Mouse (Mus musculus): ENCODE results near the gene Faim. TPM values are rescaled to one million over a fixed set of nuclear protein-coding genes. Genes with fewer than 3 reads are reported as not detected.
A peak's percentile ranks its signal among the peaks of the same experiment; 100 is the strongest.

Gene Faim
- polyA plus RNA-seq, 1 experiment from 2014 or later = 87.5 TPM

DNA sequence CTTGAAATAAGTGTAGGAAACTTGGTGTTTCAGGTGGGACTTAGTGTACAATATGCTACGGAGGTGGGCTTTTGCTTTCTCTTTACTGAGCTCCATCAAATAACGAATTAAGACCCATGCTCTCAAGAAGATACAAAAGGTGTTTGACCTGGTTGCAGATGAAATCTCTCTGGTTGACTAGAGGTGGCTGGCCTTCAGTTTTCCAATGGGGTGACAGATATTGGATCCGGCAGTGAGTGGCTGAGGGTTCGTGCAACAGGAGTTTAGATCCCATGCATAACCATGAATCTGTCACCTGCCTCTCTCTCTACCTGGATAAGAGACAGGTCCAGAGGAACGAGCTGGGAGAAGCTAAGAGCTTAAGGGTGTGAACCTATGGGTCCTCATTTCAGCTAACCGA is 27.5 kb upstream of the Faim start:
- Histone ChIP-seq H3K4me3 (replicated peaks) (no peak overlapping the region), H3K4me1 (peaks cover 33% of the 10 kb centered on the region), H3K27me3 (peaks cover 94% of the 10 kb centered on the region), H3K27ac (no peak overlapping the region), H3K9me3 (no peaks in the 10 kb centered on the region), H3K4me2 (no peak overlapping the region), H3K9ac (no peak overlapping the region), H3K36me3 (replicated peaks) (no peaks in the 10 kb centered on the region)
- WGBS = 6% methylated on average over 6 of the region's 6 CpGs
- no peak for ATAC-seq (ENCODE audit: low FRiP score)

DNA sequence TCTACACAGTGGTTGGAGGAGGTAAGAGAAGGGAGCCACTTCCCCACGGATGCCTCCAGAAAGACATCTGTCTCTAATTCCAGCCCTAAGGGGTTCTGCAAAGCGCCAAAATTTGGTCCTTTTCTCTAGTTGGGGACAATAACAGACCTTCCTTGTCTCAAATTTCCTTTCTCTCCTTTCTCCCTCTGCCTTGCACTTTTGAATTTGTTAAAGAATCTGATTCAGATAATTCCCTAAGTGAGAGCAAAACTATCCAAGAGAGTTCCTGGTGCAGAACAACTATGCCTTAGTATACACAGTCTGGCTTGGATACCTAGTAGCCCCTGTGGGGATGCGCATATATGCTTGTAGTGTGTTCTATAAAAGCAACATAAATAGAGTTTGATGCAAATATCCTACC is 26.3 kb upstream of the Faim start:
- Histone ChIP-seq H3K27me3 (peaks cover 94% of the 10 kb centered on the region), H3K27ac (no peak overlapping the region), H3K4me1 (peaks cover 29% of the 10 kb centered on the region), H3K36me3 (replicated peaks) (no peaks in the 10 kb centered on the region), H3K9me3 (no peaks in the 10 kb centered on the region), H3K4me3 (replicated peaks) (no peak overlapping the region), H3K9ac (no peak overlapping the region), H3K4me2 (no peak overlapping the region)
- no peak for ATAC-seq (ENCODE audit: low FRiP score)
- WGBS = 26% methylated on average over 3 of the region's 3 CpGs

DNA sequence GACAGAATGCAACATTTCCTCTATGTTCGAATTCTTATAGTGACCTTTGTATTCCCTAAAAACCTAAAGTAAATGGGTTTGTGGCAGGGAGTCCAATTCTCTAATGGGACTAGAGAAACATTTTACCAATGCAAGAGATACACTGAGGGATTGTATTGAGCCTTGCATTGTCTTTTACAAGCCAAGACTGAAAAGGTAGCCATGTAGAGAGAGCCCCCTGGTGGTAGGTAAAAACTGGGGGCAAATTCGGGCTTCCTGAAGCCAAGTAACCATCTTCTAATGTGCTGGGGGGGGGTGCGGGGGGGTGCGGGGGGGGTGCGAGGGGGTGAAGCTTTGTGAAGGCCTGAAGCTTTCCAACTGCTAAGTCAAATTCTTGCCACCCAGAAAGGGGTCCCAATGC is 25.8 kb upstream of the Faim start:
- Histone ChIP-seq H3K36me3 (replicated peaks) (no peaks in the 10 kb centered on the region), H3K9ac (no peak overlapping the region), H3K9me3 (no peaks in the 10 kb centered on the region), H3K4me1 (peaks cover 24% of the 10 kb centered on the region), H3K27me3 (peaks cover 94% of the 10 kb centered on the region), H3K4me3 (replicated peaks) (no peak overlapping the region), H3K4me2 (no peak overlapping the region), H3K27ac (no peak overlapping the region)
- no peak for ATAC-seq (ENCODE audit: low FRiP score)
- WGBS = 22% methylated on average over 5 of the region's 5 CpGs

DNA sequence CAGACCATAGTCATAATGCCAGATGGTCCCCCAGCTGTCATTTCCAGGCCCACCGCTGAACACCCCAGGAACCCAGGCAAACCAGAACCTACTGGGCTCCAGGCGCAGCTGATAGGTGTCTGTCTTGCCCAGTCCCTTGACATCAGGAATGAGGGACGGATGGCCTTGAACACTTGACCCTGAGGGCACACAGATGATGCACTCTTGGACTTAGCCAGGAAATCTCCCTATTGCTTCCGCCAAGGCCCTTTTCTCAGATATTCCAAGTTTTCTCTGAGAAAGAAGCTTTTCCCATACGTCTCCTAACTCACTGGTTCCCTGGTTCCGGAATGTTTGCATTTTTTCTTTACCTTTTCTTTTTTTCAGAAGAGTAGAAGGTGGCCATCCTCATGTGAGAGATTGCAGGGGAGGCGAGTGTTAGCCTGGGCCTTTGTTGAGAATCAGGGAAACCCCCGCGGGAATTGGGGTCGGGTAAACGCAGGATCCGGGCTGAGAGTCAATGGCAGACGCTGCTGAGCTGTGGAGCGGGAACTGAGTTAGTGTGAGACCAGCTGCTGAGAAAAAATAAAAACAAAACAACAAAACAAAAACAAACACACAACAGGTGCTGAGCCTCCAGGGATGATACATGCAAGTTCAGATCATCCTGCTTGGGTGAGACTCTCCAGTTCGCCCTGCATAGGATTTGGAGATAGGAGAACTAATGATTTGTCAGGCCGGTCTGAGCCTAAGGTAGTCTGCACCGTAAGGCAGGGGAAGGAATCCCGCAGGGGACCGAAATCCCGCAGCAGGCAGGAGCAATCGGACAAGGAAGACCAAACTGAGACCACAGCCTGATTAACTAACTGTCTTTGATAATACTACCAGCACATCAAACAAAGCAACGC is 24.3 kb upstream of the Faim start:
- ATAC-seq (ENCODE audit: low FRiP score) = no peak
- Histone ChIP-seq H3K4me3 (replicated peaks) (no peak overlapping the region), H3K27me3 (peaks cover 93% of the 10 kb centered on the region), H3K9me3 (no peaks in the 10 kb centered on the region), H3K4me2 (no peak overlapping the region), H3K36me3 (replicated peaks) (no peaks in the 10 kb centered on the region), H3K4me1 (peaks cover 9% of the 10 kb centered on the region), H3K27ac (no peak overlapping the region), H3K9ac (no peak overlapping the region)
- WGBS = 3% methylated on average over 22 of the region's 22 CpGs

DNA sequence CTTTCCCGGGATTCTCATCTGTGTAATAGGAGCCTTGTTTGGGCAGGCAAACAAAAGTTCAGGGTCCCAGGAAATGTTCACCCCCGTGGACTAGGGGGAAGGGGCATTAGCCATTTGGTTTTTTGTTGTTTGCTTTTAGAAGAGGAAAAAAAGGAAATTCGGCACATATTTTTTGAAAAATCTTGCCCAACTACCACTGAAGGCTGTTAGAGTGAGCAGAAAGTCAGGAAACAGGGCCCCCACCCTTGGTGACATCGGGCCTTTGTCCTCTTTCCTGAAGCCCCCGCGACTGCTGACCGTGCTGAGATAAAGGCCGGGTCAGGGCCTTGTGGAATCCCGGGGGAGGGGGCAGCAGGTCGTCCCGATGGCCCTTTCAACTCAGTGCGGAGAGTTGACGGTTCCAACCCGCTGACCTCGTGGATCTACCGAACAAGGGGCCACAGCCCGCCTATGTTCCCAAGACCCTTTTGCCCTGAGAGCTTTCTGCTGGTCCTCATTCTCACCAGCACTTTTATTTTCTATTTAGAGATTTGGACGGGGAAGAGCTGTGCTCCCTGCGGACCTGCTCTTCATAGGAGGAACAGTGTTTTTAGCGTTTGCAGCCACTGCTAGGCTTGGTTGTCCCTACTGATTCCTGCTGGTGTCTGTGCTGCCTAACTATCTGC is 23.6 kb upstream of the Faim start:
- 0% methylated on average over 20 of the region's 20 CpGs for WGBS

DNA sequence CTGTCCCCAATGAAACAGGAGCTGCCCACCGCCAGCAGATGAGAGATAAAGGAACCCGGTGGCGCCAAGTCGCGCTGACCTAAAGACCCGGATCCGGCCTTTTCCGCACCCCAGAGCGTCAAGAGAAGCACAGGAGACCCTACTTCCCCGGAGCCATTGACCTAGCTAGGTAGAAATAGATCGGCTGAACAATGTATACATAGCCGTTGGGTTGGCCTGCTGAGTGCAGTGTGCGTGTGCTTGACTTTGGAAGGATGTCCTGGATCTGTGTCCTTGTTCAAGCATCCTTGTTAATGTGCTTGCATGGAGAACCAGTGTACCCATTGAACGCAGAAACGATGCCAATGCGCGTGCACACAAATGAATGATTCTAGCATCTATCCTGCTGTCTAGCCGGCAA is 22.5 kb upstream of the Faim start:
- H3K27ac ChIP-seq = no peak overlapping the region
- WGBS = 3% methylated on average over 18 of the region's 18 CpGs

More for the DNA sequence above, 23.6 kb upstream of the Faim start:
- Histone ChIP-seq H3K36me3 (replicated peaks) (no peaks in the 10 kb centered on the region), H3K4me3 (replicated peaks) (no peak overlapping the region), H3K4me2 (no peak overlapping the region), H3K4me1 (peaks cover 5% of the 10 kb centered on the region; the same call in 1 of the 2 replicates), H3K9ac (no peak overlapping the region), H3K9me3 (no peaks in the 10 kb centered on the region), H3K27ac (no peak overlapping the region), H3K27me3 (peaks cover 93% of the 10 kb centered on the region)
- ATAC-seq (ENCODE audit: low FRiP score) = no peak

DNA sequence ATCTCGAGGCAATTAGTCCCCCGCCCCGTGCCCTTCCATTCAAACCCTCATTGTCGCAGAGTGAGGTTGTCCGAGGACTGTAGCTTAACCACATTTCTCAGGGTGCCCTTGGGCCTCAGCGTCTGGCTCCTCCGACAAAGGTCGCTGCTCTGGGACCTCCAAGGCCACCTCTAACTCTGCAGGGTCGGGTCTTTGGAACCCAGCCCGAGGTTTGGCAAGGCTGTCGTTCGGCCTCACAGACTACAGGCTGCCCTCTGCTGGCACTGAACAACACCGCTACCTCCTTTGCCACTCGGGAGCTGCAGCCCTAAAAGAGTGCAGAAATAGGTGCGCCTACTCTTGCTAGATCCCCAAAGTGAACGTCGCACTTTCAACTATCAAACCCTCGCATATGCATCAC is 21.1 kb upstream of the Faim start:
- Histone ChIP-seq H3K27me3 (peaks cover 94% of the 10 kb centered on the region), H3K36me3 (replicated peaks) (no peaks in the 10 kb centered on the region), H3K9ac (no peak overlapping the region), H3K4me3 (replicated peaks) (no peak overlapping the region), H3K27ac (no peak overlapping the region), H3K4me1 (peaks cover 5% of the 10 kb centered on the region; the same call in 1 of the 2 replicates), H3K4me2 (no peak overlapping the region), H3K9me3 (no peaks in the 10 kb centered on the region)
- 0 out of 2 replicates have a peak, but pooled peaks have one; percentile 33 for ATAC-seq (ENCODE audit: low FRiP score)
- under 1% methylated on average over 18 of the region's 18 CpGs for WGBS

More for the DNA sequence above, 22.5 kb upstream of the Faim start:
- Histone ChIP-seq H3K9ac (no peak overlapping the region), H3K4me1 (peaks cover 5% of the 10 kb centered on the region; the same call in 1 of the 2 replicates), H3K36me3 (replicated peaks) (no peaks in the 10 kb centered on the region), H3K4me3 (replicated peaks) (no peak overlapping the region), H3K4me2 (no peak overlapping the region), H3K9me3 (no peaks in the 10 kb centered on the region), H3K27me3 (peaks cover 96% of the 10 kb centered on the region)
- ATAC-seq (ENCODE audit: low FRiP score) = no peak

DNA sequence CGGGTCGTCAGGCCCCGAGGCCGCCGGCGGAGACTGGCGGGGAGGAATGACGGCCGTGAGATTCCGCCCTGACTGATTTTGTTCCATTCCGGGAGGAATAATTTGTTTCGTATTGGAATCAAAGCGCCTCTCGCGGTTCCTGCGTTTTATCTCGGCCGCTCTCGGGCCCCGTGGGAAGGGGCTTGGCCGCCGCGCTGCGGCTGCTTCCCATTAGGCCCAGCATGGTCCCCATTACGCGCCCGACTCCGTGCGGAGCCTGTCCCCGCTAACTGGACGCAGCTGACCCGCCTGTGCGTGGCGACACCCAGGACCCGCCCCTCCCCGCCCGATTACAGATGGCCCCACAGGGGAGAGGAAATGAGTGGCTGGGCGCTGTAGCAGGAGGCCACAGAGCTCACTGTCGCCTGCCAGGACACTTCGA is 13.1 kb upstream of the Faim start:
- ATAC-seq (ENCODE audit: low FRiP score) = peak; percentile 55; the same call in 1 of the 2 replicates
- Histone ChIP-seq H3K36me3 (replicated peaks) (no peaks in the 10 kb centered on the region), H3K27ac (no peak overlapping the region), H3K4me2 (peak overlapping the region; percentile 53), H3K9me3 (no peaks in the 10 kb centered on the region; the same call in 1 of the 2 replicates), H3K27me3 (peaks cover 88% of the 10 kb centered on the region), H3K4me1 (peaks cover 8% of the 10 kb centered on the region), H3K9ac (peak overlapping the region; percentile 22; the same call in 1 of the 2 replicates), H3K4me3 (replicated peaks) (peak overlapping the region; percentile 34)
- under 1% methylated on average over 40 of the region's 40 CpGs for WGBS

DNA sequence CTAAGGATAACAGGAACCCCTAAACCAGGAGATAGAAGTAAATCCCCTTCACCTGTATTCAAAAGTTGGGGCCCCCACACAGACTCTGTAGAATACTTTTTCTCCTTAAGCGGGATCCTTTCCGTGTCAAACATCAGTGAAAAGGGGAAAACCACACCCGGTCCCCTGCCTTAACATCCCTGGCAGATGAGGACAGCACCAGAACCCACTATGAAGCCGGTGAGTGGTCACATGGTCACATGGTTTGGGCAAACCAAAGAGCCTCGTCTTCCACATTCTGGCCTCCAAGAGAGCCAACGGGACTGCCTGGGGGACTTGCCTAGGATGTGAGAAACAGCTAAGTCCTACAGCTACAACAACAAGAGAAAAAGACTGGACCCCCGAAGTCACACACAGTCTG is 12.6 kb upstream of the Faim start:
- Histone ChIP-seq H3K27me3 (peaks cover 86% of the 10 kb centered on the region), H3K4me1 (peaks cover 8% of the 10 kb centered on the region), H3K9me3 (no peaks in the 10 kb centered on the region; the same call in 1 of the 2 replicates), H3K36me3 (replicated peaks) (no peaks in the 10 kb centered on the region), H3K4me2 (peak overlapping the region; percentile 53), H3K4me3 (replicated peaks) (peak overlapping the region; percentile 34), H3K27ac (no peak overlapping the region), H3K9ac (no peak overlapping the region)
- ATAC-seq (ENCODE audit: low FRiP score) = no peak
- 3% methylated on average over 7 of the region's 7 CpGs for WGBS

DNA sequence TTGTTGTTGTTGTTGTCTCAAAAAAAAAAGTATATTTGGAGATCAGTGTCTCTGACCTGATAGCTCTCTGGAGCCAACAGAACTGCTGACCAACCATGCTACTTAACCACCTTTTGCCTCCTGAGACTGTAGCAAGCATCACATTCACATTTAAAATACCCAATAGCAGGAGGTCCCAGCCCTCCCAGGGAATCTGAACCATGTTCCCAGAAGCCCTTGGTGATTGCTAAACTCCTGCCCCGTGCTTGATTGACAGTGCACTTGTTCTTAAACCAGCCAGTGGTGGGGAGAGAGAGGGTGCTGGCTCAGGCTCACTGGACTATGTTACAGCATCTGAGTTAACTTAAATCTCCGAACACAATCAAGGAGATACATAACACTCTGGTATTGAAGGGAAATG is 11.3 kb upstream of the Faim start:
- Histone ChIP-seq H3K4me1 (peaks cover 11% of the 10 kb centered on the region), H3K27ac (no peak overlapping the region), H3K27me3 (peaks cover 76% of the 10 kb centered on the region), H3K9ac (no peak overlapping the region), H3K9me3 (no peaks in the 10 kb centered on the region; the same call in 1 of the 2 replicates), H3K4me3 (replicated peaks) (no peak overlapping the region), H3K4me2 (no peak overlapping the region), H3K36me3 (replicated peaks) (no peaks in the 10 kb centered on the region)
- no peak for ATAC-seq (ENCODE audit: low FRiP score)
- WGBS = 30% methylated on average over 2 of the region's 2 CpGs

DNA sequence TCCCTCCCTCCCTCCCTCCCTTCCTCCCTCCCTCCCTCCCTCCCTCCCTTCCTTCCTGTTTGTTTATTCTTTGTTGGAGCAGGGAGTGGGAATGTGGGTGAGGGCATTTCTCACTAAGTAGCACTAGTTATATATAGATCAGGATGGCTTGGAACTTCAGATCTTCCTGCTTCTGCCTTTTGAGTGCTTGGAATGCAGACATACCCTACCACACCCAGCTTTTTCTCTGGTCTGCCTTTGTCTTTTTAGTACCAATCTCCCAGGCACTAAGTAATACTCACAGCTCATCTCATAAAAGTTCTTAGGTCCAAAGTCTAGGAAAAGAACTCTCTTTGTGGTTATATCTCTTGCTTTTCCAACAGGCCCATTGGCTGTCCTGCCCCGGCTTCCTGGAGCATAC is 10.1 kb upstream of the Faim start:
- ATAC-seq (ENCODE audit: low FRiP score) = no peak
- no peaks in the 10 kb centered on the region for H3K36me3 ChIP-seq (replicated peaks)
- H3K27me3 ChIP-seq = peaks cover 65% of the 10 kb centered on the region
- no peak overlapping the region for H3K27ac ChIP-seq
- H3K4me1 ChIP-seq = peaks cover 11% of the 10 kb centered on the region
- no peaks in the 10 kb centered on the region for H3K9me3 ChIP-seq
- H3K9ac ChIP-seq = no peak overlapping the region
- no peak overlapping the region for H3K4me3 ChIP-seq (replicated peaks)
- 85% methylated on average over 1 of the region's 1 CpGs for WGBS
- H3K4me2 ChIP-seq = no peak overlapping the region

DNA sequence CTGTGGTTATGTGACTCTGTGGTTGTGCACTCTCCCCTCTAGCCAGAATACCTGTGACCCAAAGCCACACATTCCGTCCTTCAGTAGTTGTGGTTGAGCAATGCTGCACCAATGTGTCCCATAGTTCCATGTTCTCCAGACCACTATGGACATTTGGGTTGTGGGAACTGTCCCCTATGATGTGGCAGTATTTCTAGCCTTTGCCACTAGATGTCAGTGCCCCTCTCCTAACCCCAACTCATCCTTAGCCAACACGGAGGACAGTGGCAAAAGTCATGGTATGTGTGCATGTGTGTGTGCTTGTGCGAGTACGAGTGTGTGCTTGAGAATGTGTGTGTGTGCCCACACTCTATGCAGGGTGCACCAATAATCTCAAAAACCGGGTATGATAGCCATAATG is 9.7 kb upstream of the Faim start:
- H3K27ac ChIP-seq = no peak overlapping the region
- no peak overlapping the region for H3K4me3 ChIP-seq (replicated peaks)
- no peaks in the 10 kb centered on the region for H3K36me3 ChIP-seq (replicated peaks)
- 48% methylated on average over 5 of the region's 5 CpGs for WGBS
- H3K9ac ChIP-seq = no peak overlapping the region
- peaks cover 11% of the 10 kb centered on the region for H3K4me1 ChIP-seq
- no peak for ATAC-seq (ENCODE audit: low FRiP score)
- H3K27me3 ChIP-seq = peaks cover 60% of the 10 kb centered on the region
- no peak overlapping the region for H3K4me2 ChIP-seq
- no peaks in the 10 kb centered on the region for H3K9me3 ChIP-seq

Data from forebrain, embryonic 12.5 days (tissue).